Mouse (Mus musculus) intestine, embryonic 15.5 days (tissue): ENCODE data around the gene Tas2r135. TPM values are rescaled to one million over a fixed set of nuclear protein-coding genes. Genes with fewer than 3 reads are reported as not detected.

Experiments used
- polyA plus RNA-seq: library from polyadenylated mRNA; unstranded; fragments of >200 nt; fragmentation: Nextera tagmentation; extraction: Ambion mirVana; gene quantifications from 2 replicates; pipeline ENCODE4 v1.2.1, GENCODE M21; 2015

Tas2r135 gene
- polyA plus RNA-seq, 1 experiment from 2014 or later, result not detected

Other genes starting within 250 kb of the Tas2r135 start
- not detected in 2 replicates for gene Tas2r144, start 190.1 kb upstream of the Tas2r135 start, polyA plus RNA-seq
- 24.0 and 26.5 TPM in 2 replicates for gene Gstk1, start 159.5 kb upstream of the Tas2r135 start, polyA plus RNA-seq
- 9.9 and 11.8 TPM in 2 replicates for gene Tmem139, start 143.5 kb upstream of the Tas2r135 start, polyA plus RNA-seq
- gene Casp2, start 140.4 kb upstream of the Tas2r135 start, polyA plus RNA-seq, result 42.2 and 44.9 TPM in 2 replicates
- 0.13 and 0.20 TPM in 2 replicates for gene Clcn1, start 118.7 kb upstream of the Tas2r135 start, polyA plus RNA-seq
- 0.20 and 0.25 TPM in 2 replicates for gene Fam131b, start 80.8 kb upstream of the Tas2r135 start, polyA plus RNA-seq
- gene Zyx, start 55.8 kb upstream of the Tas2r135 start, polyA plus RNA-seq, result 82.7 and 83.4 TPM in 2 replicates
- gene Epha1, start 32.2 kb upstream of the Tas2r135 start, polyA plus RNA-seq, result 7.6 TPM in 2 replicates
- gene Tas2r143, start 5.2 kb upstream of the Tas2r135 start, polyA plus RNA-seq, result not detected in 2 replicates
- gene Tas2r126, start 29.1 kb downstream of the Tas2r135 start, polyA plus RNA-seq, result not detected in 2 replicates
- gene Olfr458, start 59.8 kb downstream of the Tas2r135 start, polyA plus RNA-seq, result not detected in 2 replicates
- gene Olfr457, start 70.9 kb downstream of the Tas2r135 start, polyA plus RNA-seq, result not detected in 2 replicates
- not detected in 2 replicates for gene Olfr456, start 81.8 kb downstream of the Tas2r135 start, polyA plus RNA-seq
- not detected in 2 replicates for gene Olfr455, start 142.2 kb downstream of the Tas2r135 start, polyA plus RNA-seq
- gene Tcaf3, start 192.3 kb downstream of the Tas2r135 start, polyA plus RNA-seq, result not detected in 2 replicates
- 6.0 and 6.4 TPM in 2 replicates for gene Tcaf2, start 239.8 kb downstream of the Tas2r135 start, polyA plus RNA-seq